Mouse (Mus musculus): ENCODE results near the gene Esrrg.

DNA sequence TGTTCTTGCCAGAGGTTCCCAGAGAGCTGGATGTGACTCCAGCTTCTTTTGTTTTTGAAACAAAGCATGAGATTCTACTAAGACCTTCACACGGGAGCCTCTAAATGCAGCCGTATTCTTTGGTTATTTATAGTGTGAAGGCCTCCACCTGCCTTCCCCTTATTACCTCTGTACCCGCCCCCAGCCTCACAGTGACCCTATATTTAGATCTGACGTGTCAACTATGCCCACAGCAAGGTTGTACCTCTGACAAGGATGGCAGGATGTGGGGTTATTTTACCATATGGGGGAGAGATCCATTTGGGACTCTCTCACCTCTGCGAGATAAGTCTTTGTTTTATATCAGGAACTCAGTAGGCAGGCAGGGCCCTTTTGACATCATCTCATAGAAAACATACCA lies 141.3 kb downstream of the Esrrg start:
- no peak for TF ChIP-seq CTCF (IDR thresholded peaks at IDR 0.05; ENCODE audit: borderline replicate concordance, insufficient read depth, low read length)
- TF ChIP-seq POLR2A (IDR thresholded peaks at IDR 0.05; ENCODE audit: low read depth, low read length): no peak

Measured in embryonic fibroblast, embryonic 13.5 days (primary cell).